Mouse (Mus musculus): Measurements from ENCODE around the gene Sema5a. TPM values are rescaled to one million over a fixed set of nuclear protein-coding genes. Genes with fewer than 3 reads are reported as not detected.

The Sema5a gene
- total RNA-seq, 2 experiments from 2014 or later, result 15.5 to 18.0 TPM

Other genes starting within 250 kb of the Sema5a start
- not detected for gene Tas2r119, start 67.5 kb upstream of the Sema5a start, total RNA-seq (2021)

All from left cerebral cortex, adult 18-20 months (tissue).